Mouse (Mus musculus): Measurements from ENCODE around the gene Crybb1.

The Crybb1 gene

DNA sequence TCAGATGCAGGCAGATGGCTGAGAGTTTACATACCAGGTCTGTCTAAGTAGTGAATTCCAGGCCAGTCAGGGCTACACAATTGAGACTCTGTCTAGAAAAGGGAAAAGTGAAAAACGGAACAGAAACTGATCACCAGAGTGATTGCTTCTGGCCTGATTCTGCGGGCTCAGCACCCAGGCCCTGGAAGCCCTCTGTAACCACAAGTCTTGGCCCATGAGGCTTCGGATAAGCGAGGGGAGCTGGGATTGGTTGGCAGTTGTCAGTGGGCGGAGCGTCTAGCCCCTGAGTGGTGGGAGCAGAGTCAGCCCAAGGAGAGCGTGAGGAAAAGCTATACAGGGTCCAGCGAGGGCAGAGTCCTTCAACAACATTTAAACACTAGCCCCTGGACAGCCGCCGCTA, 9.9 kb downstream of the Crybb1 start:
- DNase-seq (ENCODE audit: low read depth, low spot score), result no peak

DNA sequence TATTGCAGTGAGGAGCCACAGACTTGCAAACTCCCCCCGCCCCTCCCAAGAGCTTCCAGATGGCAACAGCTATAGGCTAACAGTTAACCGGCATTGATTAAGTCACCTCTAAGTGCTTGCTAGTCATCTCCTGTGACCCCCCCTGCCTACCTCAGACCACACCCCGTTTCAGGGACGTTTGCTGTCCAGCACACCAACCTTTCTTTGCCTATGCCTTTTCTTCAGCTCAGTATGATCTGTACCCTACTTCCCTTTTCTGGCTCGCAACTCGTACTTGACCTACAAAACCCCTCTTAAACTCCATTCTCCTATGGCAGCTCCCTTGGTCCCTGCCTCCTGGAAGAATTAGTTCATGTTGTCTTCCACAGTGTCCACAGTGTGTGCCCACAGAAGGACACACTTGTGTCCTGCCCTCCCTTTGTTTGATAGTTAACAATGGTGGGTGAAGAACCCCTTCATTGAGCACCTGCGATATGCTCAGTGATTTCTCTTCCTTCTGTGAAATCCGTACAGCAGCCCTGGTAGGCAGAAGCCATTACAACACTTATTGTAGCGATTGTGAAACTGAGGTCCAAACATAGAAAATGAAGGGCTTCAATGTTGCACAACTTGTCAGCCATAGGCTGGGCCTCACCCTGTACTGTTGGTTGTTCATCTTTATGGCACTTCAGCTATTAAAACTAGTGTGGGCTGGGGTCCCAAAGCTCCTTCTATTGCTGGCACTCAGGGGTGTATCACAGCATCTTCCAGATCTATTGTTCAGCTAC, 10.6 kb downstream of the Crybb1 start:
- DNase-seq (ENCODE audit: low read depth, low spot score), result no peak

DNA sequence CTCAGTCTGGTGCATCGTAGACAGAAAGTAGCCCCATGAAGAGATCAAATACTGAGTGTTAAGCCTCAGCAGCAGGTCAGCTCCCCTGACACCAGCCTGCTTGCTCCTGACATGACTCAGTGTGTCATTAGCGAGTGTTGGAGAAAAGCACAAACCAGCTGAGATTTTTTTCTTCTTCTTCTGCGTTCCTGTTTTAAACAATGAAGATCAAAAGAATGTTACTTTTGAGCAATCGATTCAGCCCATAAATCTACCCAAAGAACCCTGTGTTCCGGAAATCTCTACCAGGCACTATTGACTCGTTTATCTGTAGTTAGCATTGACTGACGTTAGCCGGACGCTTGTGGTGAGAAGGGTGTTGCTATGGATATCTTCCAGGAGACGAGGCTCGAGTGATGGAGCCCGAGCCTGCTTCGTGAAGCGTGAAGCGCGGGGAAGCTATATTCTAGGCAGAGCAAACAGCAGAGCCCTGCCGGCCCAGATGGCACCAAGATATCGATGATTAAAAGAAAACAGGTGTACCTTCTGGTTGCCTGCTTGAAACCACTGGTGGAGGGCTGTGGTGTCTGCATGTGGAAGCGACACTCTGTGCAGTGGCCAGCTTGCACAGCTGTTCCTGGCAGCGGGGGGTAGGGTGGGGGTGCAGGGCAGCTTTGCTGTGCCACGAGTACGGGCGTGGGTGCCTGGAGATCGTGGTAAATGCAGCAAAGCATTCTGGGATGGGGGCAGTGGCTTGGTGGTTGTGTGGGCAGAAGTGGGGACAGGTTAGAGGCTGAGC, 15.3 kb downstream of the Crybb1 start:
- no peak for DNase-seq (ENCODE audit: low read depth, low spot score)

DNA sequence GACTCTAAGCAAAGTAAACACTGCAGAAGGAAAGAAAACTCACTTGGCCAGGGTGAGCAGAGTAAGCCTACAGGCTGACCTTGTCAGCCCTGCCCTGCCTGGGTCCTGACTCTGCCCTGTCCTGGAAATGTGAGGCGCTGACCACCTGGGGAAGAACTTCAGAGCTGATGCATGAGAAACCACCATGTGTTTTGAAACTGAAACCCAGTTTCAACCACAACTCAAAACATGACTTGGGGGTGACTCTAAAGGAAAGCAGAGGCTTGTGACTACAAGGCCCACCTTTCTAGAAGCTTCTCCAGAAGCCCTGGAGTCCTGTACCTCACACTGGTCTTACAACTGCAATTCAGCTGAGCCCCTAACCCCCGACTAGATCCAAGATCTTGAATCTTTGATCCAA, 17.3 kb downstream of the Crybb1 start:
- no peak for DNase-seq (ENCODE audit: low read depth, low spot score)

DNA sequence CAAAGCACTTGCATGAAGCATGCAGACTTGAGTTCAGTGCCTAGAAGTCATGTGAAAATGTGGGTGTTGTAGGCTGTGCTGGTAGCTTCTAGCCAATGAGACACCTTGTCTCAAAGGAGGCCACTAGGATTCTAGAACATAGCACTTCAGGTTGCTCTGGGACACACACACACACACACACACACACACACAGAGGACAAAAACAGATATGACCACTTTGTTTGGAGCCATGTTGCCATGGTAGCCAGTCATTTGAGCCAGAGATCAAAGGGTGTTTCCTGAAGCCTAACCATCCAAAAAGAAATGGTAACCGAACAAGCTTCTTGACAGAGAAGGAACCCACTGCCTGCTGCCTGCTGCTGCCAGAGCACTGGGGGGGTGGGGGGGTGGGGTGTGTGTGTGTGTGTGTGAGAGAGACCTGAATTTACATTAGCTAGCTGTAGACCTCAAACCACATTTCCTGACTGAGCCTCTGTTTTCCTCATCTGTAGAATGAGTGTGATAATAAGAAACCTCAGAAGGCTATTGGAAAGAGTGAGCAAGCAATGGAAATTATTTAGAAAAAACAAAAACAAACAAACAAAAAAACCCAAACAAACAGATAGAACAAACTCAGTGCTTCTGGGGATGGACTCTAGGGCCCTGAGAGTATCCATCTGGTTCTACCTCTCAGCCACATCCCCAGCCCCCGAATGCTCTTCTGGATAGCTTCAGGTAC, 18.3 kb downstream of the Crybb1 start:
- no peak for DNase-seq (ENCODE audit: low read depth, low spot score)

DNA sequence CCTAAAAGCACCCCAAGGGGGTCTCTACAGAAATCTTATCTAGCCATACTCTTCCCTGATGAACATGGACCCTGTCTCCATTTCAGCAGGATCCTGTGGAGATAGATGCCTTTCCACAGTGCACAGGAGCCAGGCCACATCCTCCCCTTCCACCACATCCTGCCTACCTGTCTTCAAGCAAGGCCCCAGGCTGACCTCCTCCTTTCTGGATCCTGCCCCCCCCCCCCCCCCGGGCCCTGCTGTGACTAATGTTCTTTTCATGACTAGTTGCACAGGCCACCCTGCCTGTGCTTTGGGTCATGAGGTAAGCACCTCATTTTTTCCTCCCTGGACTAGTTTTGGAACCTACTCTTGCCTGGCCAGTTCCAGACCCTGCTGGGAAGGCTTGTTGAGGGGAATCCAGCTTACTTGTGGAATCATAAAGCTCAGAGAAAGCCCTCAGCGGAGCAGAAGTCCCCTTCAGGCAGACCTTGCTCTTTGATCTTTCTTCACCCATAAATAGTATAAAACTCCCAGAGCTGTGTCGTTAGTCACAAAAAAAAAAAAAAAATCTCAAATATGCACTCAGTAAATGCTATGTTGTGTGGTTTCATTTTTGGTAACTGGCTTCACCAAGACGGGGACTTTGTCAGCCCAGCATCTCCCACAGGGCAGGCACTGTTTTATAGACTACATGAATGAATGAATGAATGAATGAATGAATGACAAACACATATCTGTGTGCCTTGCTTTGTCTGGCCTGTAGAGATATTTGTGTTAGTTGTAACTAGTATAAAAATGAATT, 19.6 kb downstream of the Crybb1 start:
- no peak for DNase-seq (ENCODE audit: low read depth, low spot score)

DNA sequence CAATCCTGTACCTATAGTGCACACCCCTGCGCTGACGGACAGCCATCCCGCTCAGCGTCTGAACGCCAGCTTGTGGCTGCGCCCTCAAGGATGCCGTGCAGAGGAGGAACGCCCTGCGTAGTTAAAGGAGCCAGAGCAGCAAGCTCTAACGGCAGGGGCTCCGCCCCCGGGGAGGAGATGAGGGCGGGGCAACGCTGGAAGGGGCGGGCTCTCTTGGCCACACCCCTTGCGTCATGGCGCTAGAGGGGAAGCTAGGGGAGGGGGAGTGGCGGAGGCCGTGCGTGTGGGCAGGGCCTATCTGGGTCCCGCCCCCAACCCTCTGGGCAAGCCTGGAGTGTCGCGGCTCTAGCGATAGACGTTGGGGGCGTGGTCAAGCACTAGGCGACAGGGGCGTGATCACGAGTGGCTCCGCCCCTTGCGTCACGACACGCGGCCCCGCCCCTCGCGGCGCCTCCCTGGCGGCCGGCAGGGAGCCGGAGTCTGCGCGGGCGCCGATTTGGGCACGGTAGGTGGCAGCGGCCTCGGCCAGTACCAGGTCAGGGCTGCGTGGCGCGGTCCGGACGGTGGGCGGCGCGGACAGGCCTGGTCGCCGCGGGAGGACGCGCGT, 20.8 kb downstream of the Crybb1 start, which contains the start of gene Tpst2:
Gene Tpst2 (plus strand): TSS at position 425 of the 607 bp plus-strand sequence.
- DNase-seq (ENCODE audit: low read depth, low spot score), result peak; percentile 99

DNA sequence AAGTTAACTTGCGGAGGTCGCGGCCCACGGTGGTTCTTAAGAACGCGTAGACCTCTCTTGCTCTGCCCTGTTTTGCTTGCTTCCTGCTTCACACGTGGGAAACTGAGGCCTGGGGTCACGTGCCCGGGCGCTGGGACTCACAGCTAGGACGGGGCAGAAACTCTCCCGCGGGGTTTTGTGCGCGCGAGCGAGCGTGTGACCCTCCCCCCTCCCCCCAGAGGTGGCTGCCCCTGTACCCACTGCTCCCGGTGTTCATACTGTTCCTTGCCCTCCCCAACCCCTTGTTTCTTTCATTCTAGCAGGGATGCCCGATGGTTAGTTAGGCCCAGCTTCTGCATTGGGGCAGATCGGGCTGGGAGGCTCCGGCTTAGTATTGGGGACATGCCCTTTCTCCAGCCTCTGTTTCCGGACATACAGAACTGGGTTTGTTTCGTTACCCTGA, 21.3 kb downstream of the Crybb1 start:
- no peak for DNase-seq (ENCODE audit: low read depth, low spot score)

DNA sequence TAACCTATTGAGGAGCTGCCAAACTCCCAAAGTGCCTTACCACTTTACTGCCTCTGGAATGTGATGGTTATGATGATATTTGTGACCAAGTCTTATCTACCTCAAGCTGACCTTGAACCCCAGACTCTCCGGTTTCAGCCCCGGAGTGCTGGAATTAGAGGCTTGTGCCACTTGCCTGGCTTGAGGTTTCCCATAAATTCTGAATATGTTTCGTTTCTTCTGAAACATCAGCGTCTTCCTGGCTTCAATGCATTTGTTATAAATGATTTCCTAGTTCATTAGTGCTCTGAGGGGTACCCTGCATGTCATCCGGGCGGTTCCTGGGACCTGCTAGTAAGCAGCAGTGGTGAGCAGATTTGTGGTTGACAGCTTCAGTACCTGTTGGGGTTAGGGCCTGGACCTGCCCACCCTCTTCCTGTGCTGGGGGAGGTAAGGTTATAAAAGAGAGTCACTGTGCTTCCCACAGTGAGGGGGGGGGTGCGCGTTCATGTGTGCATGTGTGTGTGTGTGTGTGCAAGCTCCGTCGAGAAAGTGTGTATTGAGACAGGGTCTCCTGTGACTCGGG, 22.4 kb downstream of the Crybb1 start:
- no peak for DNase-seq (ENCODE audit: low read depth, low spot score)

DNA sequence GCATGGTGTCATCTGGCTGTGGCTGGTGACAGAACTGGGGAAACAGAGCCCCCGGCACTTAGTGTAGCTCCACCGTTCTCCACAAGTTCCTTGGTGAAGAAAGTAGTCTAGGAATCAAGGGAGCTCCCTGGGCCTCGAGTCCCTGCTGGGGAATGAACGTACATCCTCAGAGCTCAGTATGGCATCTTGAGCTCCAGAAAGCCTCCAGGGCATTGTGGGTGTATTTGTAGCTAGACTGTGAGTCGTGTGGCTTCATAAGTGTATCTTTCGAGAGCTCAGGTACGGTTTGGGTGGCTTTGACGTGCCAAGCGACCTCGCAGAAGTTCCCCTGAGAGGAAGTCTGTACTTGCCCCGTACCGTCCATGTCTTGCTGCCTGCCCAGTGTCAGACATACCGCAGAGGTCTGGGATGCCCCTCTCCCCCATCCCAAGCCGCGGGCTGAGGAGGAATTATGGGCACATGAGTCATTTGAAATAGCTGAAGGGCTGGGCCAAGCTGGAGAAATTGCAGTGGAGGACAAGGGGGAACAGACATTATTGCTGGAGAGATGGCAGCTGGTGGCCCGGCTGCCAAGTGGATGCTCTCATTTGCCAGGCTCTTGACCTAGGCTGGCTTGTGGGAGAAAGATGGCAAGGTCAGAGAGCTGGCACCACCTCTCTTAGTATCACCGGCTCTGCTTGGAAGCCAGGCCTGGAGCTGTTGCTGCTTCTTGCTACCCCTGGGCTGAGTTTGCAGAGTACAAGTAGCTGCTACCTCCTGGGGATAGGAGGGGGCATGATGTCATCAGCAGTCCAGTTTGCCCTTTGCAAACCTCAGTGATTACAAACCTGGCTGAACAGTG, 23.8 kb downstream of the Crybb1 start:
- no peak for DNase-seq (ENCODE audit: low read depth, low spot score)

DNA sequence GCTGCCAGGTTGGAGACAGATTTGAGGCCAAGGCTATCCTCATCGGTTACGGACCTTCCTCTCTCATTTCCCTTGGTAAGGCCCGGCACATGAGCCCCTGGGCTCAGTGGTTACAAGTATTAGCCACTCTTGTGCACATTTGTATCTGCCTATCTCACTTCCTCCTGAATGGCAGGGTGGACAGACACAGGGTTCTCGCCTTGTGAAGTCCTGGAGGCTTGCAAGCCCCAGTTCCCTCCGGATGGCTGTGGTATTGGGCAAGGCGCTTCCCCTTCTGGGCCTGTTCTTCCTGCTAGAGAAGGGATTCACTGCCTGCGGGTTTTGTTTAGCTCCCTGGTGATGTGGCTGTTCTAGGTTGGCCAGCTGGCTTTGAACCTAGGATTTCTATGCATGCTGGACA, 24.5 kb downstream of the Crybb1 start:
- DNase-seq (ENCODE audit: low read depth, low spot score), result no peak

DNA sequence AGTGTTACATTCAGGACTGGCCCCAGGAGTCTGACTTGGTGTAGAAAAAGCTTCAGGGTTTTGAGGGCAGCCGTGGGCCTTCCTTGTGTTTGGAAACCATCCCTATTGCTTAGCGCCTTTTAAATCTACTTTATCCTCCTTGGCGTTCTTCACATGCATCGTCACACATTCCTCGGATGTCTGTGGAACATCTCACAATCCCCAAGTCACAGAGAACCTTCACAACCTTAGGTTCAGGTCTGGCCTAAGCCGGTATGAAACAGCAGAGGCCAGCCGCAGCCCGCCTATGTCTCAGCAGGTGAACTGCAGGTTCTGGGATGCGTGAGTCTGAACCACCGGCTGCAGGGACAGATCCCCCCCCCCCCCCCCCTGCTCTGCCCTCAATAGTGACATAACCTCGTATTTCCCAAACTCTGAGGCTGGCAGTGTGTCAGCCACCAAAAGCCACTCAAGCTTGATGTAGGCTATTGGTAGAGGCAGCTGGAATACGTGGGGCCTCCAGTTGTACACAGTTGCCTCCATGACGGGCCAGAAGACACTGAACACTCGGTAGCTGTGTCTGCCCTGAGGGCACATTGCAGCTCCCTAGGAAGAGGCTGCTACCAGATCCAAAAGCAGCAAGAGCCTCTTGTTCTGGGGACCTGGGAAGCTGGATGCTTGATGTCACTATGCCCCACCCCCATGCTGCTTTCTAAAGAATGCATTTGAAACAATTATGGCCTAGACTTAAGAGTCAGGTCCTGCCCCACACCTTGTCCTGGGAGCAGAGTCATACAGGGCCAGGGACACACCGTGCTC, 25.4 kb downstream of the Crybb1 start:
- no peak for DNase-seq (ENCODE audit: low read depth, low spot score)

DNA sequence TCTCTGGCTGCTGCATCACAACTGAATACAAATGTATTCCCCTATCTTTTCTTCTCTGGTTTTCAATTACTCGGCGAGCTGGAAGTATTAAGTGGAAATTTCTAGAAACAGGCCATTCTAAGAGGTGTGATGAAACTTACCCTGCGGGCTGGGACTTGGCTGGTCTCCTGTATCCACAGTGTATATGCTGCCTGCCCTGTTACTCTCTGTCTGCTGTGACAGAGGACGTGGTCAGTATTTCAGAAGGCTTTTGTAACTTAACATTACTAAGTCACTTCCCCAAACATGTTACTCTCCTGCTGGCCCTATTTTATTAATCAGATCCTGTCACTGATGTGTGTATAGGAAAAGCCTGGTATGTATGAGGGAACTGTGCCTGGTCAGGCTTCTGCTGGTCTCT, 26.1 kb downstream of the Crybb1 start:
- no peak for DNase-seq (ENCODE audit: low read depth, low spot score)

DNA sequence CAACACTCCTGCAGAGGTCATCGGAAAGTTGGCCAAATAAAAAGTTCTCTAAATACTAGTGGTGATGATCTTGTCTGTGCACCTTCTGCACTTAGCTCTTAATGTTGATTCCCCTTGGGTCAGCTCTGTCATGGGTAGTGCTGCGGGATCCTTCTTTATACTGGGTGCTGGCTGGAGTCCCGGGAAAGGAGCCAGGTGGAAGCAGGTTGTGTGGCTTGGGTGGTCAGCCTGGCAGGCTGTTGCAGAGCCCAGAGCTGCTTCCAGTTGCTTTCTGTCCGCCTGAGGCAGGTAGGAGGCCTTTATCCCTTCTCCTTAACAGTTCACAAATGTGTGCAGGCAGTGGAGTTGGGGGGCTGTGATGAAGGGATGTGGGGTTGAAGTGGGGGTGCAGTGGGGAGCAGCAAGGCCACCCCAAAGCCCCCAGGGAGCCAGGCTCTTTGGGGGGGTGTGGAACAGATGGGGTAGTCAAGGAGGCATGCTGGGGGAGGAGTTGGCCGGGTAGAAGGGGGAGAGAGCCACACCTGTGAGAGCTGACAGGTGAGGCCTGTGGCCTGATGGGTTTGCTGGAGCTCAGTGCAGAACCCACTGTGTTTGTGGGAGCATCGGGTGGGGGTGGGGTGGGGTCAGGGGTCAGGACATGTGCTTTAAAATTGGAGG, 26.6 kb downstream of the Crybb1 start:
- no peak for DNase-seq (ENCODE audit: low read depth, low spot score)

DNA sequence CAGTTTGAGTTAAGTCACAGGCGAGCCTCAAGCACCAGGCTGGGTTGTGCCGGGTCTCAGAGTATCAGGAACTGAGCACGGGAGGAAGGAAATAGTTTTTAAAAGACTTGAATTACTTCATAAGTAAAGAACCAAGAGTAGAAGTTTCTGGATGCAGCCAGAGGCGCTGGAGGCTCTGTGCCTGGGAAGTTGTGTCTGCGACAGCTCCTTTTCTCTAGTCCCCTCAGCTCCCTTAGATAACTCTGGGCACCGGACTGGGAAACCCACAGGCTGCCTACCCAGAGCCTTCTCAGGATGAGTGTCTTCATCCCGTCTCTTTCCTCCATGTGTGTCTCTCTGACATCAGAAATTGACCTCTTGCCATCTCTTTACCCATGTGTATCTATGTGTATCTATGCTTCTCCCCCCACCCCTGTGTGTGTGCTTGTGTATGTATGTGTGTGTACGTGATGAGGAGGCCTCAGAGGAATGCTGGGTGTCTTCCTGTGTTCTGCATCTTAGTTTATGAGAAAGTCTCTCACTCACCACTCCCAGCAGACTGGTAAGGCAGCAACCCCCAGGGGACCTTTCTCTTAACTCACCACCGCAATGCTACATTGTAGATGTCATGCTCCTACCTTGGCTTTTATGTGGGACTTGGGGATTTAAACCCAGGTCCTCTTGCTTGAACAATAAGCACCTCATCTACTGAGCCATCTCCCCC, 27.3 kb downstream of the Crybb1 start:
- no peak for DNase-seq (ENCODE audit: low read depth, low spot score)

DNA sequence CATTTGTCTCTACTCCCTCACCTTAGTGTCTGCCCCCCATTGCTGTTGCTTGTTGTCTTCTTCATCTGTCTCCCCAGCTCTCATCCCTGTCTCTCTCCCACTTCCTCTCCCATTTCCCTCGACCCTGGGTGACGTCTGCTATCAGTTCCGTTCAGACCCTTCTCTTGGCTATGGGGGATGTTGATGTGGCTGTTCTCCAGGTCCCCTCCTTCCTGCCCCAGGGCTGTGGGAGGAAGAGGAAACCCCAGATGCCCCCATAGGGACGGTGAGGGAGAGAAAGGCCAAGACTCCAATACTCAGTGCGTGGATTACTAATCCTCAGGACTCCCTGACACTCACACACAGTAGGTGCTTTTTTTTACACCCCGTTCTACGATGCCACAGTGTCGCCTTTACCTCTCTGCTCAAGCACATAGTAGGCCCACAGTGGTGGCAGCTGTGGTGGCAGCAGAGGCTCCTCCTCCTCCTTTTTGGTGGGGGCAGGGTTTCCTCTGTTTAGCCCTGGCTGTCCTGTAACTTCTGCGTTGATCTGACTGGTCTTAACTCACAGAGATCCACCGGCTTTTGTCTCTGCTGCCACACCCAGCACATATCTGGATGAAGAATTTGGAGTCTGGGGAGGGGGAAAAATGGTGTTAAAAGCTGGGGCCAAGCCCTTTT, 28.1 kb downstream of the Crybb1 start:
- DNase-seq (ENCODE audit: low read depth, low spot score), result no peak

DNA sequence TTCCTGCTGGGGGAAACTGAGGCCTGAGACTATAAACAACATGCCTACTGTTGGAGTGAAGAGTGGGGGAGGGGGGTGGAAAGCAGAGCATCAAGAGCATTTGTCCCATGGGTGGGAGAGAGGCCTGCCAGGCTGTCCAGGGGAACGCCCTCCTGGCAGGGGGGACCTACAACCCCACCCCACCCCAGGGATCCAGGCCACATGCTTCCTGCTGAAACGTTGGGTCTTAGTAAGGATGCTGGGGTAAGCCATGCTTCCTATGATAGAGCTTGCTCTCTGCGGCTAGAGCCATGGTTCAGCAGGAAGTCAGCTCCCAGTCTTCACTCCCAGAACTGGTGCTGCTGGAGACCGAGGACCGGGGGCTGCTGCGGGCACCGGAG, 28.6 kb downstream of the Crybb1 start:
- DNase-seq (ENCODE audit: low read depth, low spot score), result no peak

Data from retina, adult 2 months (tissue).